Mouse (Mus musculus) kidney, adult 8-10 months (tissue): Measurements from ENCODE around the gene Rpl36al.

Experiments
- DNase-seq, 2 experiments: peaks; one replicate each; pipeline ENCODE4 v3.0.0; 2022

The Rpl36al gene

GRCm38 (mm10) chr12:69183583-69184308 lies at the start of gene Rpl36al, which contains the start of gene Mgat2:
Gene Rpl36al, minus strand, starts transcription at chr12:69184083.
Gene Mgat2, plus strand, starts transcription at chr12:69184157.
- peak; percentile 98 to 99 for DNase-seq

GRCm38 (mm10) chr12:69229251-69229650 lies 45.4 kb upstream of the Rpl36al start:
- no peak for DNase-seq

GRCm38 (mm10) chr12:69227776-69228466 lies 44.0 kb upstream of the Rpl36al start, which contains the start of gene Pole2:
Gene Pole2, minus strand, starts transcription at chr12:69228195.
- DNase-seq, result peak; percentile 78 to 89

GRCm38 (mm10) chr12:69220613-69221277 lies 36.9 kb upstream of the Rpl36al start:
- no peak for DNase-seq

- DNase-seq, result no peak
These were observed 32.7 kb upstream of the Rpl36al start for GRCm38 (mm10) chr12:69216587-69216986.

- DNase-seq, result no peak
These were observed 31.3 kb upstream of the Rpl36al start for GRCm38 (mm10) chr12:69215000-69215785.

GRCm38 (mm10) chr12:69214393-69214792 lies 30.5 kb upstream of the Rpl36al start:
- no peak for DNase-seq

GRCm38 (mm10) chr12:69213186-69213777 lies 29.4 kb upstream of the Rpl36al start:
- DNase-seq, result no peak

GRCm38 (mm10) chr12:69211057-69211456 lies 27.2 kb upstream of the Rpl36al start:
- DNase-seq, result no peak

GRCm38 (mm10) chr12:69210056-69210979 lies 26.4 kb upstream of the Rpl36al start:
- DNase-seq, result no peak

- no peak for DNase-seq
These were observed 24.6 kb upstream of the Rpl36al start for GRCm38 (mm10) chr12:69208520-69208919.

GRCm38 (mm10) chr12:69207926-69208325 lies 24.0 kb upstream of the Rpl36al start:
- DNase-seq, result no peak

GRCm38 (mm10) chr12:69207396-69207795 lies 23.5 kb upstream of the Rpl36al start:
- DNase-seq, result no peak

GRCm38 (mm10) chr12:69204052-69204833 lies 20.4 kb upstream of the Rpl36al start, which contains the start of gene Gm49384:
Gene Gm49384, minus strand, starts transcription at chr12:69204267.
- no peak for DNase-seq

GRCm38 (mm10) chr12:69198985-69199384 lies 15.1 kb upstream of the Rpl36al start:
- DNase-seq, result no peak

GRCm38 (mm10) chr12:69198164-69198535 lies 14.3 kb upstream of the Rpl36al start, which contains the start of gene Dnaaf2:
Gene Dnaaf2, minus strand, starts transcription at chr12:69198429.
- peak; percentile 77 to 87 for DNase-seq

GRCm38 (mm10) chr12:69197378-69198163 lies 13.7 kb upstream of the Rpl36al start:
- peak in 1 of 2 experiments; percentile 35 for DNase-seq

- DNase-seq, result peak; percentile 42 to 56
These were observed 12.8 kb upstream of the Rpl36al start, which contains the start of gene Gm49383 for GRCm38 (mm10) chr12:69196444-69197377. Gene Gm49383, minus strand, starts transcription at chr12:69197104.
